Mouse (Mus musculus) frontal cortex, postnatal 14 days (tissue): ENCODE results near the gene Gmfb.

ENCODE experiments used
- DNase-seq, 2 experiments: peaks; one replicate each; pipeline ENCODE4 v3.0.0; 2022; ENCODE audit warnings: low spot score in 2 of 2

The Gmfb gene

GRCm38 (mm10) chr14:46803259-46803658 lies 18.8 kb downstream of the Gmfb start:
- no peak for DNase-seq

GRCm38 (mm10) chr14:46800684-46801345 lies 21.2 kb downstream of the Gmfb start:
- DNase-seq: no peak

GRCm38 (mm10) chr14:46794157-46794556 lies 27.9 kb downstream of the Gmfb start:
- DNase-seq: no peak

- DNase-seq: no peak
Observed at GRCm38 (mm10) chr14:46790723-46791122, 31.3 kb downstream of the Gmfb start.

DNA sequence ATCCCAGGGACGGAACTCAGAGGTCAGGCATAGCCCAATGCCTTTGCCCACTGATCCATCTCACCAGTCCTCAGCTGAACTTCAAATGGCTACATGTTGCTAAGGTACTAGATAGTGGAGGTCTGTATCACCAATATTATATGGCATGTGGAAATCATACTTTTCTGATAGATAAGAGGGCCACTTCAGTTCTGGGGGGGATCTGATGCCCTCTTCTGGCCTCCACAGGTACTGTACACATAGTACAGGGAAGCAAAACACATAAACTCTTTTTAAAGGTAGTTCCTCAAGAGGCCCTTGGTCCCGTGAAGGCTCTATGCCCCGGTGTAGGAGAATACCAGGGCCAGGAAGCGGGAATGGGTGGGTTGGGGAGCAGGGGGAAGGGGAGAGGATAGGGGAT lies 31.7 kb downstream of the Gmfb start:
- DNase-seq: no peak

DNA sequence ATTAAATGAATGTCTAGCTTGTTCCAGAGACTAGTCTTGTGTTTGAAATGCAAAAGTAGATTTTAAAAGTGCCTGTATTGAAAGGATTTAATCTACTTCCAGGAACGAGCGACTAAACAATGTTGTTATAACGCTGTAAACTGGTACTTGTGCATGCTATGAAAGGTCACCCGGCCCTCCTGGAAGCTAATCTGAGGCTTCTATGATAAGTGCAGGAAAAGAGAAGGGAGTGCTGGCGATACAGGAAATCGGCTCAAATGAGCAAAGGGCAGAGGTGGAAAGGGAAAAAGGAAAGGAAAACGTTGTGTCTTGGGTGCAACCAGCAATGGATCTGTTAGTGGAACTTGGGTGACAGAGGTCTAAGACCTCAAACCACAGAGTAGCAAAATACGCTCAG lies 33.5 kb downstream of the Gmfb start:
- no peak for DNase-seq

GRCm38 (mm10) chr14:46787787-46788504 lies 34.1 kb downstream of the Gmfb start, which contains the start of gene Cnih1:
Gene Cnih1, minus strand, starts transcription at chr14:46788411.
- DNase-seq: peak; percentile 75 to 85

DNA sequence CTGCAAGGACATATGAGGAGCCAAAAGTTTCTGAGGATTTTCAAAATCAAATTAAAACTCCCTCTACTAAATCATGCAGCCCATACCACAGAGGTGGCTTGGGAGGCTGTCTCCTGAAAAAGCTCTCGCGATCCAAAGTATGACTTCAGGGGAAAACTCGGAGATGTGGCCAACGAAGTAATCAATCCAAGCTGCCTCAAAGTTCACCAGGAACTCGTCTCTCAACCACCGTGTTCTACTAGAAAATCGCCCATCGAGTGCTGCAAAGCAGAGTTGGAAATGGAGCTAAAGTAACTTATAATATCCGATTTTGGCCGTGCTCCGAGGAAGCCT lies 34.6 kb downstream of the Gmfb start:
- DNase-seq: no peak

GRCm38 (mm10) chr14:46785247-46785646 lies 36.8 kb downstream of the Gmfb start:
- DNase-seq: no peak

GRCm38 (mm10) chr14:46783327-46783926 lies 38.6 kb downstream of the Gmfb start:
- DNase-seq: no peak

DNA sequence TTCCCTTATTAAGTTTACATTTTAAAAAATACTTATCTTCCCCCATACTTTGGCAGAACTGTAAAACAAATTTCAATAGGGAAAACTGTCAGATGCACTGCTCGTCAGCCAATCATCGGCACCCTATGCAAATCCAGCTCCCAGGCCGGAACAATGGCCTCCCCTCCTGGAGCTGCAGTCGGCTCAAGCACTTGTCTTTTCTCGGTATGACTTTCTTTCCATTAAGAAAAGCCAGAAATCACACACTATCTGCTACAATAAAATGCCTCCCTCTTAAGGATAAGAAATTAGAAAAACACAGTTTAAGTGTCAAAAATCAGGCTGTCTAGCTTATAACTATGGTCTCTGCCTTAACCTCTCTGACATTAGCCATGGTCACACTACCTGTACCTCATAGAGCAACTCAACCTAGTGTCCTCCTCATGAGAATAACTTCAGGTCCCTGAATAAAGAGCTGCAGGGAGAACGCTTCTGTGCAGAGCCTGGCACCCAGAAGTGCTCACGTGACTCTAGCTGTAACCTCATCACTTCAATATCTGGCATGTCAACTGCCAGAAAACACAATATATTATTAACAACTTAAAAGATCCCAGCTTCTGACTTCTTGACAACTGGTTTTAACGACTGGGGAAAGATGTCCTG lies 39.7 kb downstream of the Gmfb start:
- no peak for DNase-seq

DNA sequence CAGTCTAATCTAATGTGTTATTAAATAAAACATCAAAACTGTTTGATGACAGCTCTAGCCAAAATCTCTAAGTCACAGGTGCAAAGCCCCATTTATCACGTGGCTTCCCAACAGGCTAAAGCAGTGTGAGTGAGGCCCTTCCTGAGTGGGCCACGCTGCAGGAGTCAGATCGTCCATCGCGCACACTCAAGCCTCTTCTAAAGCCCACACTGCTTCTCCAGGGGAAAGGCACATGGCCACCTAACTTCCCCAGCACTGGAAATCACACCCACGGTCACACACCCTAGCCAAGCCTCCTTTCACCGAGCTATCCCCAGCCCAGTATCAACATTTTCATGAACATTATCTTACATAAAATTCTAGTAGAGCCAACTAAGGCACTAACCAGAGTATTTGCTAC lies 41.0 kb downstream of the Gmfb start:
- DNase-seq: no peak

DNA sequence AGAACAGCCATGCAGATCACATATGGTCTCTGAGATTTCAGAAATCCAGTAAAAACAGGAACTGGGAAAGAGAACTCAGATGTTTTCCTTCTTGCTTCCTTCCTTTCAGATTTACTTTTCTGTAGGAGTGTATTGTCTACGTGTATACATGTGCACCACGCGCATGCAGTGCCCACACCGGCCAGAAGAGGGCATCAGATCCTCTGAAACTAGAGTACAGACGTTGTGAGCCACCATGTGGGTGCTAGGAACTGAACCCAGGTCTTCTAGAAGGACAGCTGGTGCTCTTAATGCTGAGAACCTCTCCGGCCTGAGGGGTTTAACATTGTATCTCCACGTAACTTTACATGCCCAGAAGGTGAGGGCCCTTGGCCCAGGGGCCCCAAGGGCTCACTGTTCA lies 42.8 kb downstream of the Gmfb start:
- no peak for DNase-seq

DNA sequence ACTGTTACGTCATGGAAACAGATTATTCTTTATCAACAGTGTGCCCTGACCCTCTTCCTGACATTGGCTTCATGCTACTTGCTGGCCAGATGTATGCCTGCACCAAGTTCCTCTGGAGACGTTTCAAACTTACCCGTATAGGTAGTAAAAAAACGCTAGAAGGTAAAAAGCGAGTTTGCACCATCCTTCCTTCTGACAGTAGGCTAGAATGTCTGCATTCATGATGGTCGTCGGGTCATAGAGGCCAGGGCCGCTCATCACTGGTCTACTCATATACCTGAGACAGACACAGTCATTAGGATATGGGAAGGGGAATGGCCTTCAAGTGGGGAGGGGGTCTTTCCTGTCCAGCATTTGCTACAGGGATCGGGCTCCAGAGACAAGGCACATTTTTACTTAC lies 43.3 kb downstream of the Gmfb start:
- no peak for DNase-seq

DNA sequence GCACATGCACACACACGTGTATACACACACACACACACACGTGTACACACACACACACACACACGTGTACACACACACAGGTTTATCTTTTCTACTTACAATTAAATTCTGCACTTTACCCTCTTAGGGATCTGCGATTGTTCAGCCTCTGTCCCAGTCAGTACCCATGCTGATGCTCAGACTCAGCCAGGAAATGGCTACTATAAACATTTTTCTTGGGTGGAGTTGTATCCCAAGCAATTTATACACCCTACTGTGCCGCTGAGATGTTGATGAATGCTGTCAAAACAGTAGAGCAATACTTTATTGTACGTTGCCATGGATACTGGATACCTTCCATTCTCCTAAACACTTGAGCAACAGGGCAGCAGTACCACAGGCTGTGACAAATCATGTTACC lies 52.0 kb downstream of the Gmfb start:
- DNase-seq: no peak

GRCm38 (mm10) chr14:46767116-46767515 lies 54.9 kb downstream of the Gmfb start:
- DNase-seq: no peak

DNA sequence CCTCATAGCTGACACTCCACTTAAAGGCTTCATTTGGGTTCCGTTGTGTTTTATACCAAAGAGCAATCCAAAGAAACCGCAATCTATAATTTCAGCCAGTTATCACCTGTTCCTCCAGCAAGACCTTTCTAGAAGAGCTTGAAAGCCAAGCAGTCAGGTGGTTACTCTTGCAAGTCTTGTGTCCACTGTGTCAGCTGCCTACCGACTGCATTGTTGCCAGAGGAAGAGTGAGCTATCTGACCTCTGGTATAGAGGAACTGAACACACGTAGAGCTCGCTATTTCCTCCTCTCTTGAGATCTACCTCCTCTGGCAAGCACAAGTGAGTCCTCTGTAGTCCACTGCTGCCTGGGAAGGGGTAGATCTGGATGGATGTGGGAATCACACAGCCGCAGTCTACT lies 60.9 kb downstream of the Gmfb start:
- no peak for DNase-seq

- DNase-seq: peak; percentile 82 to 87
Observed at GRCm38 (mm10) chr14:46760355-46761029, 61.5 kb downstream of the Gmfb start, which contains the start of gene Cdkn3. Gene Cdkn3, plus strand, starts transcription at chr14:46760541.

DNA sequence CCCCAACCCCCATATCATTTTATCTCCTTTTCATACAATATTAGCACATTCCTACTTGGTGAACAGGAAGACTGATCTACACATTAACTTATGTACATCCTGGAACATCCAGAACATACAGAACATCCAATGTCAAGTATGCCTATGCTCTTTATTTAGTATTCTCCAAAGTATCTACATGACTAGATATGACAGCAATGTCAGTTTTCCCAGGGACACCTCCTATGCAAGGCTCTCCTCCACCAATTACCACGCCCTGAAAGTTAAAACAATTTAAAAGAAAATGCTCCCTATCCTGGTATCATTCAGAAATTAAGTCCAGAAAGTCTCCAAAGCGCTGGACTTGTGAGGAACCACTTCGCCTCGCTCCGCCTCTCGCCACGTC lies 62.1 kb downstream of the Gmfb start:
- DNase-seq: no peak
